Mouse (Mus musculus) olfactory bulb, adult 2 months (tissue): ENCODE results near the gene Dusp27.

ENCODE experiments used
- CTCF ChIP-seq: fragments of 200-500 bp; IDR thresholded peaks from 2 replicates; pipeline ENCODE4 v1.5.1; 2012; ENCODE audit warnings: low read depth, mild to moderate bottlenecking, low read length, moderate library complexity; ENCODE audit not compliant: insufficient read depth
- POLR2A ChIP-seq: fragments of 200-500 bp; IDR thresholded peaks from 2 replicates; pipeline ENCODE4 v1.6.1; 2012; ENCODE audit warnings: mild to moderate bottlenecking, low read depth, low read length, moderate library complexity; ENCODE audit not compliant: insufficient read depth

- TF ChIP-seq POLR2A (no peak), CTCF (no peak)
These were observed 9.7 kb upstream of the Dusp27 start for GRCm38 (mm10) chr1:166137244-166137938.
